Mouse (Mus musculus): ENCODE data around the gene Atp23. TPM values are rescaled to one million over a fixed set of nuclear protein-coding genes. Genes with fewer than 3 reads are reported as not detected.

Atp23 gene
- polyA plus RNA-seq, 1 experiment from 2014 or later, result 17.2 TPM

Other genes starting within 250 kb of the Atp23 start
- gene Ctdsp2, start 77.4 kb upstream of the Atp23 start, polyA plus RNA-seq (2015; fragmentation: Nextera tagmentation; extraction: Ambion mirVana), result 13.7 and 18.1 TPM in 2 replicates
- 3.7 and 7.0 TPM in 2 replicates for gene Avil, start 99.4 kb upstream of the Atp23 start, polyA plus RNA-seq (2015; fragmentation: Nextera tagmentation; extraction: Ambion mirVana)
- 63.7 and 67.7 TPM in 2 replicates for gene Tsfm, start 129.5 kb upstream of the Atp23 start, polyA plus RNA-seq (2015; fragmentation: Nextera tagmentation; extraction: Ambion mirVana)
- 23.2 and 24.2 TPM in 2 replicates for gene Mettl1, start 140.1 kb upstream of the Atp23 start, polyA plus RNA-seq (2015; fragmentation: Nextera tagmentation; extraction: Ambion mirVana)
- 0.23 and 0.31 TPM in 2 replicates for gene Eef1akmt3, start 140.2 kb upstream of the Atp23 start, polyA plus RNA-seq (2015; fragmentation: Nextera tagmentation; extraction: Ambion mirVana)
- gene Cyp27b1, start 146.9 kb upstream of the Atp23 start, polyA plus RNA-seq (2015; fragmentation: Nextera tagmentation; extraction: Ambion mirVana), result 0.12 and 0.18 TPM in 2 replicates
- gene March9, start 158.8 kb upstream of the Atp23 start, polyA plus RNA-seq (2015; fragmentation: Nextera tagmentation; extraction: Ambion mirVana), result 5.2 and 6.0 TPM in 2 replicates
- gene Cdk4, start 162.2 kb upstream of the Atp23 start, polyA plus RNA-seq (2015; fragmentation: Nextera tagmentation; extraction: Ambion mirVana), result 669 and 724 TPM in 2 replicates
- 123 TPM in 2 replicates for gene Tspan31, start 168.9 kb upstream of the Atp23 start, polyA plus RNA-seq (2015; fragmentation: Nextera tagmentation; extraction: Ambion mirVana)
- 3.4 and 4.2 TPM in 2 replicates for gene Agap2, start 173.9 kb upstream of the Atp23 start, polyA plus RNA-seq (2015; fragmentation: Nextera tagmentation; extraction: Ambion mirVana)
- 135 and 138 TPM in 2 replicates for gene Os9, start 219.8 kb upstream of the Atp23 start, polyA plus RNA-seq (2015; fragmentation: Nextera tagmentation; extraction: Ambion mirVana)